Mouse (Mus musculus) forebrain, embryonic 12.5 days (tissue): ENCODE measurements around the gene Mypop. TPM values are rescaled to one million over a fixed set of nuclear protein-coding genes. Genes with fewer than 3 reads are reported as not detected.
A peak's percentile ranks its signal among the peaks of the same experiment; 100 is the strongest.

Experiments
- ATAC-seq: fragments of 200-750 bp; cut with Nextera tagmentation; 2 replicates; pipeline ENCODE4 v1.8.0; 2017; ENCODE audit warnings: moderate TSS enrichment; ENCODE audit not compliant: low FRiP score
- H3K27ac ChIP-seq: fragments of 300-500 bp; sonication (generic); 2 replicates; pipeline ENCODE4 v1.5.1; 2016; ENCODE audit warnings: mild to moderate bottlenecking
- H3K27me3 ChIP-seq: fragments of 300-500 bp; sonication (generic); 2 replicates; pipeline ENCODE4 v1.6.1; 2016; ENCODE audit warnings: mild to moderate bottlenecking
- H3K36me3 ChIP-seq: fragments of 300-500 bp; sonication (generic); replicated peaks from 2 replicates; pipeline ENCODE4 v1.6.1; 2016; ENCODE audit warnings: mild to moderate bottlenecking
- H3K4me1 ChIP-seq: fragments of 300-500 bp; sonication (generic); 2 replicates; pipeline ENCODE4 v1.6.1; 2016
- H3K4me2 ChIP-seq: fragments of 300-500 bp; sonication (generic); 2 replicates; pipeline ENCODE4 v1.6.1; 2016; ENCODE audit warnings: mild to moderate bottlenecking, moderate library complexity
- H3K4me3 ChIP-seq: fragments of 300-500 bp; sonication (generic); replicated peaks from 2 replicates; pipeline ENCODE4 v1.5.1; 2016; ENCODE audit warnings: mild to moderate bottlenecking
- H3K9ac ChIP-seq: fragments of 300-500 bp; sonication (generic); 2 replicates; pipeline ENCODE4 v1.6.1; 2016; ENCODE audit warnings: mild to moderate bottlenecking
- H3K9me3 ChIP-seq: fragments of 300-500 bp; sonication (generic); 2 replicates; pipeline ENCODE4 v1.6.1; 2016
- WGBS: fragments of 180-500 bp; shearing (Covaris S2); methylation state at CpG from one replicate; pipeline ENCODE4 v1.1.7; 2016; 5-methylcytosine and 5-hydroxymethylcytosine counted together
- polyA plus RNA-seq: library from polyadenylated mRNA; unstranded; fragments of >200 nt; fragmentation: Nextera tagmentation; extraction: Ambion mirVana; gene quantifications from 2 replicates; pipeline ENCODE4 v1.2.1, GENCODE M21; 2016

Mypop gene
- polyA plus RNA-seq, 1 experiment from 2014 or later, result 4.6 TPM

- Histone ChIP-seq H3K9me3 (no peaks in the 10 kb centered on the region), H3K9ac (peak overlapping the region; percentile 49), H3K4me1 (peaks cover 69% of the 10 kb centered on the region), H3K4me2 (peak overlapping the region; percentile 72), H3K36me3 (0 out of 2 replicates have a peak, but pooled peaks cover 7% of the 10 kb centered on the region), H3K27ac (no peak overlapping the region), H3K4me3 (peak overlapping the region; percentile 35), H3K27me3 (peaks cover 53% of the 10 kb centered on the region)
- 2% methylated on average over 20 of the region's 20 CpGs for whole genome bisulfite sequencing
- 0 out of 2 replicates have a peak, but pooled peaks have one; percentile 12 for ATAC-seq
Measured at GRCm38 (mm10) chr7:18962795-18963194, 28.2 kb upstream of the Mypop start.

DNA sequence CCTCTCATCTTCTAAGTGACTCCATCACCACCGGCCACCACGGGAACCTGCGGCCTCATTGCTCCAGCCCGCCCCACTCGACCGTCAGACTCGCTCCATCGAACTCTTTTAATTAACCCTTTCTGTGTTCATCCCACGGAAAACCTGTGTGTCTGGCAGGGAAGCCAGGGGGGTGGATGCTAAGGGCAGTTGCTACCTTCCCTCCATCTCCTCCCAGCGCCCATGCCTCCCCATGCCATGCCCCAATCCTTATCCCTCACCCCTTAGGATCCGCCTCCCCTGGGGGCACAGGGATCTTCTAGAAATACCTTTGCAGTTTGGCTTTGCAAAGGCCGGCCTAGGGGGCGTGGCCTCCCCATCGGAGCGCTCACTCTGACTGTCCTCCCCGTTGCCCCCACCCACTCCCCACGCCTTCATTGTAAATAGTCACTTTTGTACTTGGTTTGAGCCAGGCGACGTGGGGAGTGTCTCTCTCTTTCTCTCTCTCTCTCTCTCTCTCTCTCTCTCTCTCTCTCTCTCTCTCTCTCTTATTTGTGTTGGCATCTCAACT is 27.7 kb upstream of the Mypop start:
- Histone ChIP-seq H3K9me3 (no peaks in the 10 kb centered on the region), H3K4me2 (peak overlapping the region; percentile 72), H3K27ac (no peak overlapping the region), H3K27me3 (peaks cover 50% of the 10 kb centered on the region), H3K9ac (peak overlapping the region; percentile 49; the same call in 1 of the 2 replicates), H3K4me3 (peak overlapping the region; percentile 35), H3K4me1 (peaks cover 63% of the 10 kb centered on the region), H3K36me3 (0 out of 2 replicates have a peak, but pooled peaks cover 4% of the 10 kb centered on the region)
- 3% methylated on average over 19 of the region's 19 CpGs for WGBS
- ATAC-seq, result 0 out of 2 replicates have a peak, but pooled peaks have one; percentile 0

GRCm38 (mm10) chr7:18965312-18965711 is 25.7 kb upstream of the Mypop start:
- no peak overlapping the region for H3K4me3 ChIP-seq
- H3K9ac ChIP-seq, result no peak overlapping the region
- H3K36me3 ChIP-seq, result no peaks in the 10 kb centered on the region
- H3K27ac ChIP-seq, result no peak overlapping the region
- ATAC-seq, result no peak
- no peak overlapping the region for H3K4me2 ChIP-seq
- 78% methylated on average over 5 of the region's 5 CpGs for WGBS
- peaks cover 41% of the 10 kb centered on the region for H3K27me3 ChIP-seq
- peaks cover 48% of the 10 kb centered on the region for H3K4me1 ChIP-seq
- H3K9me3 ChIP-seq, result no peaks in the 10 kb centered on the region

DNA sequence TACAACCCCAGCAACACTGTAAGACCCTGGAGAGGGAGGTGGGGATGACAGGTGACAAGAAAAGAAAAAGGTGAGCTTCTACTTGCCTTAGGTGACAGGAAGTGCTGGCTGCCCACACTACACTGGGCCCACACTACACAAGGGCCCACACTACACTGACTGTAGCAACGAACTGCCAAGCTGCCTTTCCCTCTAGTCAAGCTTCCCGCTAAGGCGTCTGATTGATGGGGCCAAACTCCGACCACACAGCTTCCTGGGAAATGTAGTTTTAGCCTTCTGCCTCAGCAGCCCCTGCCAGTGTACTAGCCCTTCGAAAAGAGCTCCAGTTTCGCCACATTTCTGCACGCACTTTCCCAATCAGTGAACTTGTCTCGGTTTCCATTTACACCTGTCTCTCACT is 23.4 kb upstream of the Mypop start:
- 13% methylated on average over 8 of the region's 8 CpGs for WGBS
- peaks cover 32% of the 10 kb centered on the region for H3K27me3 ChIP-seq

DNA sequence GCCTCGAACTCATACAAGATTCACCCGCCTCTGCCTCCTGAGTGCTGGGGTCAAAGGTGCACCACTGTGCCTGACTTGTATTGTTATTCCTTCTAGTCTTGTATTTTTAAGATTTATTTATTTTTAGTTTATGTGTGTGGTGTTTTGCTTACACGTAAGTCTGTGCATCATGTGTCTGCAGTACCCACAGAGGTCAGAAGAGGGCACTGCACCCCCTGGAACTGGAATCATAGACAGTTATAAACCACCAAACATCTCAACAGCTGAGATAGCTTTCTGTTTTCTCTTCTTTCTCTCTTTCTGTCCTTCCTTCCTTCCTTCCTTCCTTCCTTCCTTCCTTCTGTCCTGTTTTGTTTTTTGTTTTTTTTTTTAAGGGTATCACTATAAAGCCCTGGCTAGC is 20.1 kb upstream of the Mypop start:
- Histone ChIP-seq H3K4me2 (no peak overlapping the region), H3K27ac (no peak overlapping the region), H3K27me3 (peaks cover 9% of the 10 kb centered on the region; the same call in 1 of the 2 replicates), H3K9me3 (no peaks in the 10 kb centered on the region), H3K4me1 (peaks cover 4% of the 10 kb centered on the region), H3K9ac (no peak overlapping the region), H3K4me3 (no peak overlapping the region), H3K36me3 (no peaks in the 10 kb centered on the region)
- WGBS, result 91% methylated on average over 3 of the region's 3 CpGs
- no peak for ATAC-seq

More for the DNA sequence above, 23.4 kb upstream of the Mypop start:
- H3K9ac ChIP-seq, result no peak overlapping the region
- H3K4me3 ChIP-seq, result no peak overlapping the region
- peaks cover 25% of the 10 kb centered on the region for H3K4me1 ChIP-seq
- no peaks in the 10 kb centered on the region for H3K36me3 ChIP-seq
- ATAC-seq, result peak; percentile 57
- H3K9me3 ChIP-seq, result no peaks in the 10 kb centered on the region
- no peak overlapping the region for H3K27ac ChIP-seq
- no peak overlapping the region for H3K4me2 ChIP-seq

GRCm38 (mm10) chr7:18978381-18978780 is 12.7 kb upstream of the Mypop start:
- 87% methylated on average over 9 of the region's 9 CpGs for WGBS
- ATAC-seq, result no peak

GRCm38 (mm10) chr7:18986503-18986902 is 4.5 kb upstream of the Mypop start:
- Histone ChIP-seq H3K9ac (no peak overlapping the region), H3K27ac (no peak overlapping the region), H3K9me3 (no peaks in the 10 kb centered on the region), H3K36me3 (no peaks in the 10 kb centered on the region), H3K4me3 (no peak overlapping the region), H3K4me1 (peaks cover 12% of the 10 kb centered on the region), H3K4me2 (no peak overlapping the region), H3K27me3 (peaks cover 4% of the 10 kb centered on the region)
- WGBS, result 81% methylated on average over 2 of the region's 2 CpGs
- ATAC-seq, result no peak

More at GRCm38 (mm10) chr7:18978381-18978780, 12.7 kb upstream of the Mypop start:
- H3K9ac ChIP-seq, result no peak overlapping the region
- H3K9me3 ChIP-seq, result no peaks in the 10 kb centered on the region
- H3K27ac ChIP-seq, result no peak overlapping the region
- no peak overlapping the region for H3K4me3 ChIP-seq
- no peaks in the 10 kb centered on the region for H3K4me1 ChIP-seq
- peaks cover 6% of the 10 kb centered on the region; the same call in 1 of the 2 replicates for H3K27me3 ChIP-seq
- no peak overlapping the region for H3K4me2 ChIP-seq
- H3K36me3 ChIP-seq, result no peaks in the 10 kb centered on the region

DNA sequence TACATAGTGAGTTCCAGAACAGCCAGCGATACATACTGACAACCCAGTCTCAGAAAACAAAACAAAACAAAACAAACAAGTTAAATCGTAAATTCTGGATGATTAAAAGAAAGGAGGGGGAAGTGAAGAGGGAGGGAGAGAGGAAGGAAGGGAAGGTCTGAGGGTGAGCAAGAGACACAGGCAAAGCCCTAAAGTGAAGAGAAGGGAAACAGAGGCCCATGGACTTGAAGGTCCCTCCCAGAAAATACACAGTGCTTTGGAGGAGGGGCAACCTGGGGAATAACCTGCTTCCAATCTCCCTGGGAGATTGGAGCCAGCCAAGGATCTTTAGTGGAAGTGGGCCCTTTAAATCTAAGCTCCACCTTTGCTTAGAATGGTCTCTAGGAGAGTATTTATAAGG is 3.9 kb upstream of the Mypop start, which contains the start of gene Nanos2:
Nanos2 (plus strand) TSS at position 301 of the 400 bp plus-strand sequence.
- H3K36me3 ChIP-seq, result no peaks in the 10 kb centered on the region
- H3K4me1 ChIP-seq, result peaks cover 18% of the 10 kb centered on the region
- H3K27ac ChIP-seq, result no peak within 1 kb of the TSS
- ATAC-seq, result no peak
- H3K4me2 ChIP-seq, result no peak within 1 kb of the TSS
- 86% methylated on average over 2 of the region's 2 CpGs for WGBS
- H3K9ac ChIP-seq, result no peak within 1 kb of the TSS
- H3K9me3 ChIP-seq, result no peaks in the 10 kb centered on the region
- no peak within 1 kb of the TSS for H3K4me3 ChIP-seq
- peaks cover 10% of the 10 kb centered on the region for H3K27me3 ChIP-seq

- Histone ChIP-seq H3K4me1 (peaks cover 24% of the 10 kb centered on the region), H3K27me3 (peaks cover 16% of the 10 kb centered on the region), H3K9me3 (no peaks in the 10 kb centered on the region), H3K36me3 (no peaks in the 10 kb centered on the region), H3K27ac (no peak overlapping the region), H3K4me3 (no peak overlapping the region), H3K9ac (no peak overlapping the region), H3K4me2 (no peak overlapping the region)
- ATAC-seq, result no peak
- 78% methylated on average over 13 of the region's 13 CpGs for WGBS
Measured at GRCm38 (mm10) chr7:18987747-18988146, 3.3 kb upstream of the Mypop start.

GRCm38 (mm10) chr7:18988780-18989179 is 2.3 kb upstream of the Mypop start:
- 73% methylated on average over 6 of the region's 6 CpGs for WGBS
- no peak overlapping the region for H3K9ac ChIP-seq
- H3K4me2 ChIP-seq, result no peak overlapping the region
- no peak overlapping the region for H3K4me3 ChIP-seq
- peaks cover 26% of the 10 kb centered on the region for H3K27me3 ChIP-seq
- ATAC-seq, result no peak
- H3K27ac ChIP-seq, result no peak overlapping the region
- peaks cover 28% of the 10 kb centered on the region for H3K4me1 ChIP-seq
- H3K36me3 ChIP-seq, result no peaks in the 10 kb centered on the region
- no peaks in the 10 kb centered on the region for H3K9me3 ChIP-seq

DNA sequence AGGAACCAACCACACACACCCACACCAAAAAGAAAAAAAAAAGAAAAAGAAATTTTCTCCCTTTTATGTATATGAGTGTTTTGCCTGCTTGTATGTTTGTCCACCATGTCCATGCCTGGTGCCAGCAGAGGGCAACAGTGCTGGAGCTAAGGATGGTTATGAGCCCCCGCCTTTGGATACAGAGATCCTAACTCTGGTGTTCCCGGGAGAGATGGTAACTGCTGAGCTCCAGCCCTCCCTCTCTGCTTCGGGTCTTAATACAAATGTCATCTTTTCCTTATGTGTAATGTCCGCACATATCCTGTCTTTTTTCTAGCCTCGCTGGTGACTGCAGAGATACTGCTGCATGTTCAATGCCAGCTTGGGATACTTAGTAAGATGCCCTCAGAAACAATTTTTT is 1.1 kb upstream of the Mypop start:
- Histone ChIP-seq H3K4me1 (peaks cover 28% of the 10 kb centered on the region), H3K36me3 (no peaks in the 10 kb centered on the region), H3K9ac (peak overlapping the region; percentile 49), H3K27me3 (peaks cover 26% of the 10 kb centered on the region), H3K4me2 (peak overlapping the region; percentile 79), H3K4me3 (peak overlapping the region; percentile 55), H3K9me3 (no peaks in the 10 kb centered on the region), H3K27ac (peak overlapping the region; percentile 91)
- ATAC-seq, result no peak; the same call in 1 of the 2 replicates
- 10% methylated on average over 5 of the region's 5 CpGs for WGBS

DNA sequence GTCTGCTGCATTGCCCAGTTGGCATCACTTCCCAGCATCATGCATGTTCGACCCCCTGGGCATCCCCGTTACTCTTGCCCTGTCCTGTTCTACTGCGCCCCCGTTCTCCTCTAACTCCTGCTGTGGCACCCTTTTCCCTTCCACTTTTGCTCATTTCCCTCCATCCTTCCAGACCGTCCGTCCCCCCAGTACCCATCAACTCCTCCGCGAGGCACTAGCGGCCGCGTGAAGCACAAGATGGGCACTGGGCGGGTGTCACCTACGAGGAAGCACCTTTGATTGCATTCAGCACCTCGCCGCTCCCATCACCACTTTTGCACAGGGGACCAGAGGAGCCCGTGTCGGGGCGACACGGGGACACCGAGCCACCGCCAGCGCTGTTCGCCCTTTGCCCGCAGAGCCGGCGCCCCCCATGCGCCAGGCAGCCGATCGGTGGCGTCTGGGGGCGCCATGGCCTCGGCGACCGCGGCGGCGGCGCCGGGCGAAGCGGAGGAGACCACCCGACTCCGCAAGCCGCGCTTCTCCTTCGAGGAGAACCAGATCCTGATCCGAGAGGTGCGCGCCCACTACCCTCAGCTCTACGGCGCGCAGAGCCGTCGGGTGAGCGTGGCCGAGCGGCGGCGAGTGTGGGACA is 732 bp downstream of the Mypop start:
- Histone ChIP-seq H3K4me3 (peak overlapping the region; percentile 55), H3K4me2 (peak overlapping the region; percentile 79), H3K9ac (peak overlapping the region; percentile 72), H3K27ac (no peak overlapping the region), H3K4me1 (peaks cover 28% of the 10 kb centered on the region), H3K9me3 (no peaks in the 10 kb centered on the region), H3K27me3 (peaks cover 26% of the 10 kb centered on the region), H3K36me3 (peaks cover 4% of the 10 kb centered on the region; the same call in 1 of the 2 replicates)
- under 1% methylated on average over 59 of the region's 59 CpGs for WGBS
- peak; percentile 10; the same call in 1 of the 2 replicates for ATAC-seq
